Mouse (Mus musculus): Measurements from ENCODE around the gene Ocel1. TPM values are rescaled to one million over a fixed set of nuclear protein-coding genes. Genes with fewer than 3 reads are reported as not detected.

Gene Ocel1
- polyA plus RNA-seq, 1 experiment from 2014 or later: 4.8 TPM

DNA sequence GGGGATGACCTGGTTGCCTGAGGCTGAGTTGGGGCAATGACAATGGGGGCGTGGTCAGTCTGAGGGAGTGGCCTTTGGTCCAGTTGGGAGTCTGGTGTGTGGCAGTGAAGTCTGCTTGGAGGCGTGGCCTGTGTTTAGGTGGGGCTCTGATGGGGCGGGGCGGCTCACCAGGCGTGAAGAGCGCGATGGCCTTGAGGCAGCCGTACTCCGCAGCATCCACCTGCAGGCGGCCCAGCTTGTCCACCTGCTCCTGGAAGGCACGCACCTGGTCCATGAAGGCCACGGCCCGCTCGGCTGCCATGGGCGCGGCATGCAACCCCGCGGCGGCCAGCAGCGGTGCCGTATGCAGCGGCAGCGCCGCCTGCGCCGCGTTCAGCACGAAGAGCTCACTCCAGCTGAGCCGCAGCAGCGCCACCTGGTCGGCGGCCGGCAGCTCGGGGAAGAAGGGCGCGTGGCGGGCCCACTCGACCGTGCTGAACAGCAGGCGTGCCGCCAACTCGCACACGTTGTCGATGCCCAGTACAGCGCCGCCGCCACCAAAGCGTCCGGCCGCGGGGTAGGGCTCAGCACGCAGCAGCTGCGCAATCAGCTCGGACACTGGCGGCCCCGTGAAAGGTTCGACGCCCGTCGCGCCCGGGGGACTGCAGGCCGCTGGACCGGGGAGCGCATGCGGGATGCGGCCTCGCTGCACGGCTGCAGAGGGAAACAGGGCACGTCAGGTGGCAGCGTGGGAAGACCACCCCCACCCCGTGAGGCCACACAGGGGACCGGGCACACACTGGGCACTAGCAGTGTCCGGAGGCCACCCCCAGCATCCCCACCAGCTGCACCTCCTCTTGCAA is 4.7 kb downstream of the Ocel1 start:
- DNase-seq (ENCODE audit: low spot score) (peak; percentile 63), ATAC-seq (ENCODE audit: low FRiP score) (peak; percentile 10; the same call in 1 of the 2 replicates)
- WGBS: 3% methylated on average over 59 of the region's 74 CpGs
- Histone ChIP-seq H3K27ac (peak overlapping the region; percentile 77), H3K4me2 (replicated peaks) (peak overlapping the region; percentile 66), H3K27me3 (ENCODE audit: control insufficient read depth, insufficient read depth, low read length) (no peaks in the 10 kb centered on the region), H3K9ac (peak overlapping the region; percentile 64), H3K4me3 (replicated peaks; ENCODE audit: low read length) (peak overlapping the region; percentile 34), H3K4me1 (replicated peaks; ENCODE audit: control insufficient read depth, insufficient read depth, low read length) (peaks cover 43% of the 10 kb centered on the region), H3K36me3 (replicated peaks; ENCODE audit: control insufficient read depth, insufficient read depth) (peaks cover 15% of the 10 kb centered on the region), H3K9me3 (ENCODE audit: control insufficient read depth, low read length) (no peaks in the 10 kb centered on the region)

DNA sequence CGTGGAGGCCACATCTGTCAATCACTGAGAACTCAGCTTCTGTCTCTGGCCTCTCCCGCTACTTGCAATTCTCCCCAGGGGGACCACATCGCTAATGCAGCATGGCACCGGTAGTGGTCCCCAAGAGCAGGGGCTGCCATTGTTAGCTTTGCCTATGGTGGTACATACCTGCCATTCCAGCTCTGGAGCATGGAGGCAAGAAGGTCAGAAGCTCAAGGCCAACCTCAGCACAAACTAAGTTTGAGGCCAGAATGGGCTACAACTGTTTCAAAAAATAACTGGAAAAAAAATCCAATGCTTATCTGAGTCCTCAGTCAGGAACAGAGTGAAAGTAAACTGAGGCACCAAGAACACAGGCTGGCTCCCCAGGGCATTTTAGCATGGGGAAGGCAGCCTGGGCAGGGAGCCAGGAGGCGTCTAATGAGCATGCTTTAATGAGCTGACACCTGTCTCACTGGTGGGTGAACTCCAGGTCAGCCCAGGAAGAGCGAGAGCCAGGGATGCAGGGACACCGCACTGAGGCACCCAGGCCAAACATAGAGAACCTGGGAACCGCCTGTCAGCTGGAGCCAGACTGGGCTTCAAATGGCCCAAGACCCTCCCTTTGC is 5.4 kb downstream of the Ocel1 start:
- Histone ChIP-seq H3K27ac (peak overlapping the region; percentile 77), H3K4me3 (replicated peaks; ENCODE audit: low read length) (peak overlapping the region; percentile 34), H3K4me1 (replicated peaks; ENCODE audit: control insufficient read depth, insufficient read depth, low read length) (peaks cover 46% of the 10 kb centered on the region), H3K36me3 (replicated peaks; ENCODE audit: control insufficient read depth, insufficient read depth) (peaks cover 15% of the 10 kb centered on the region), H3K9ac (peak overlapping the region; percentile 64), H3K9me3 (ENCODE audit: control insufficient read depth, low read length) (no peaks in the 10 kb centered on the region), H3K4me2 (replicated peaks) (peak overlapping the region; percentile 66), H3K27me3 (ENCODE audit: control insufficient read depth, insufficient read depth, low read length) (no peaks in the 10 kb centered on the region)
- no peak for DNase-seq (ENCODE audit: low spot score)
- ATAC-seq (ENCODE audit: low FRiP score): no peak
- WGBS: 27% methylated on average over 8 of the region's 8 CpGs

DNA sequence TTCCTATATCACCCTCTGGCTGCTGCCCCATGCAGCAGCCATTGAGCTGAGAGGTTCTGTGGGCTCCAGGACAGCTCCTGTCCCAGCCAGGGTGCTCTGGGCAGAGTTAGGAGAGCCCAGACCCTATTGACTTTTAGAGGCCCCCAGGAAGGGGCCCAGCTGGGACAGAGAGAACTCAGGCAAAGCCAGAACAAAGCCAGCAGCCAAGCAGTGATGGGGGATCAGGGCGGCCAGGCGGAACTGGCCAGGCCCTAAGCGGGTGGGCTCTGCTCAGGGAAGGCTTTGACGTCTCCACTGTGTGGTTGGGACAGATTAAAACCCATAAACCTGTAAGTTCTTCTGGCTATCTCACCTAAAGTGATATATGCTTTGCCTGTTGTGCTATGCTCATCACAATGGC is 7.9 kb downstream of the Ocel1 start:
- WGBS: 25% methylated on average over 4 of the region's 4 CpGs
- peak overlapping the region; percentile 83 for H3K9ac ChIP-seq
- peaks cover 10% of the 10 kb centered on the region for H3K36me3 ChIP-seq (replicated peaks; ENCODE audit: control insufficient read depth, insufficient read depth)
- H3K27me3 ChIP-seq (ENCODE audit: control insufficient read depth, insufficient read depth, low read length): no peaks in the 10 kb centered on the region
- peaks cover 46% of the 10 kb centered on the region for H3K4me1 ChIP-seq (replicated peaks; ENCODE audit: control insufficient read depth, insufficient read depth, low read length)
- peak overlapping the region; percentile 100 for H3K4me2 ChIP-seq (replicated peaks)
- no peaks in the 10 kb centered on the region for H3K9me3 ChIP-seq (ENCODE audit: control insufficient read depth, low read length)
- ATAC-seq (ENCODE audit: low FRiP score) (no peak), DNase-seq (ENCODE audit: low spot score) (no peak)
- H3K27ac ChIP-seq: no peak overlapping the region
- peak overlapping the region; percentile 13 for H3K4me3 ChIP-seq (replicated peaks; ENCODE audit: low read length)

DNA sequence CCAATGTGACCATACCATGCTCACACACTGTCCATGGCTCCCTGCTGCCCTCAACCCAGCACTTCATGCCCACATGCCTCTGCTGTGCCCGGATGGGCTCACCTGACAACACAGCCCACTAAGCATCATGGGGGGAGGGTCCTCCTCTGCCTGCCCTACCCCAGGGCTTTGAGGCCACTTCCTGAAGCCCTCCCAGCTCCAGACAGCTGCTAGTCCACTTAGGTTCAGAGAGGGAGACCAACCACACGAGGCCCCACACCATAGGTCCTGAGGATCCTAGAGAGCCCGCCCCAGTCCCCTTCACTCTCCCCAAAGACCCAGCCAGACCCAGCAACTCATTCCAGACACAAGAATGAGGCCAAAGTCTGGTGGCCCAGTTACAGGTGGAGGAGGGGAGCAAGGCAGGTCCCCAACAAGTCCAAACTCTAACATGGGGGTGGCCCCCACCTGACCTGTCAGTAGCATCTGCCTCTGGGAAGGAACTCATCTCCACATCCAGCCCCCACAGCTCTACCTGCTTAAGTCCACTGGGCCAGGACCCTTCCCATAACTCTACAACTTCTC is 8.5 kb downstream of the Ocel1 start:
- peak overlapping the region; percentile 83 for H3K9ac ChIP-seq
- H3K27ac ChIP-seq: no peak overlapping the region
- H3K36me3 ChIP-seq (replicated peaks; ENCODE audit: control insufficient read depth, insufficient read depth): peaks cover 4% of the 10 kb centered on the region
- H3K4me1 ChIP-seq (replicated peaks; ENCODE audit: control insufficient read depth, insufficient read depth, low read length): peaks cover 46% of the 10 kb centered on the region
- no peak for ATAC-seq (ENCODE audit: low FRiP score)
- H3K4me3 ChIP-seq (replicated peaks; ENCODE audit: low read length): peak overlapping the region; percentile 78
- no peak for DNase-seq (ENCODE audit: low spot score)
- H3K27me3 ChIP-seq (ENCODE audit: control insufficient read depth, insufficient read depth, low read length): no peaks in the 10 kb centered on the region
- H3K9me3 ChIP-seq (ENCODE audit: control insufficient read depth, low read length): no peaks in the 10 kb centered on the region
- 37% methylated on average over 3 of the region's 3 CpGs for WGBS
- peak overlapping the region; percentile 100 for H3K4me2 ChIP-seq (replicated peaks)

DNA sequence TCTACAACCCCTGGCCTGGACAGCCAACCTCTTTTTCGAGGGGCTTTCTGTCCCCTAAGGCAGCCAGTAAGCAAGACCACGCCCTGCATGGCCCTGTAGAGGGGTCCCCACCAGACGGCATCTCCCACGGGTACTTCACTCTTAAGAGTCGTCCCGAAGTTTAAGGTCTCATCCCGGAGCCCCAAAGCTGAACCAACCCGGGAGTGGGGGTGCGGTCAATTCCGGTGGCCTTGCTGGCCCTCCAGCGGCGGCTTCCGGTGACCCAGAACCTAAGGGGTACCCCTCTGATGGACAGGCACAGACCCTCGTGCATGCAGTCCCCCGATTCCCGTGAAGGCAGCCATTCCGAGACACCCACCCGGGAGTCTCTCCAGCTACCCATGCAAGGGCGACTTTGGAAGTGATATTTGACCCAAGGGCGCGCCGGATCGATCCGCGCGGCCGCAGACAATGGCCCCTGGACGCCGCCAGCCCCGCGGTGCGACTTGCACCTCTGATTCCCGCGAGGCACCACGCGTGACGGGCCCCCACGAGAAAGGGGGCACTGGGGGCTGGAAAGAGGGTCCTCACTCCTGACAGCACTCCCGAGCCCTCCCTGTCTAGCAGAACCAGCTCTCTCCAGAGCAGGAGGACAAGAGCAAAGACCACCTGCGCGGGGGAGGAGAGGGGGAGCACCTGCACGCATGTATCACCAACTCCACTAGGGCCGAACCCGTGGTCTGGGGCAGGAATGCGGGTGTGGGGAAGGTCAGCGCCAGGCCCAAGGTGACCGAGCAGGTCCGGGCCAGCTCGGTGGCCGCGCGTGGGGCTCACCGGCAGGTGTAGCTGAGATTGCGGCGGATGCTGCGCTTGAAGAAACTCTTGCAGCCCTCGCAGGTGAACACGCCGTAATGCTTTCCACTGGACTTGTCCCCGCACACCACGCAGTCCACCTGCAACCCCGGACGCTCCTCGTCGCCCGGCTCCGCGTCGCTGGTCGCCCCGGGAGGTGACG is 9.4 kb downstream of the Ocel1 start:
- 1% methylated on average over 71 of the region's 72 CpGs for WGBS
- Histone ChIP-seq H3K9ac (peak overlapping the region; percentile 83), H3K4me3 (replicated peaks; ENCODE audit: low read length) (peak overlapping the region; percentile 78), H3K27me3 (ENCODE audit: control insufficient read depth, insufficient read depth, low read length) (no peaks in the 10 kb centered on the region), H3K4me2 (replicated peaks) (peak overlapping the region; percentile 100), H3K4me1 (replicated peaks; ENCODE audit: control insufficient read depth, insufficient read depth, low read length) (peaks cover 44% of the 10 kb centered on the region), H3K9me3 (ENCODE audit: control insufficient read depth, low read length) (no peaks in the 10 kb centered on the region), H3K36me3 (replicated peaks; ENCODE audit: control insufficient read depth, insufficient read depth) (no peaks in the 10 kb centered on the region; the same call in 1 of the 2 replicates), H3K27ac (no peak overlapping the region)
- DNase-seq (ENCODE audit: low spot score) (no peak), ATAC-seq (ENCODE audit: low FRiP score) (no peak)

DNA sequence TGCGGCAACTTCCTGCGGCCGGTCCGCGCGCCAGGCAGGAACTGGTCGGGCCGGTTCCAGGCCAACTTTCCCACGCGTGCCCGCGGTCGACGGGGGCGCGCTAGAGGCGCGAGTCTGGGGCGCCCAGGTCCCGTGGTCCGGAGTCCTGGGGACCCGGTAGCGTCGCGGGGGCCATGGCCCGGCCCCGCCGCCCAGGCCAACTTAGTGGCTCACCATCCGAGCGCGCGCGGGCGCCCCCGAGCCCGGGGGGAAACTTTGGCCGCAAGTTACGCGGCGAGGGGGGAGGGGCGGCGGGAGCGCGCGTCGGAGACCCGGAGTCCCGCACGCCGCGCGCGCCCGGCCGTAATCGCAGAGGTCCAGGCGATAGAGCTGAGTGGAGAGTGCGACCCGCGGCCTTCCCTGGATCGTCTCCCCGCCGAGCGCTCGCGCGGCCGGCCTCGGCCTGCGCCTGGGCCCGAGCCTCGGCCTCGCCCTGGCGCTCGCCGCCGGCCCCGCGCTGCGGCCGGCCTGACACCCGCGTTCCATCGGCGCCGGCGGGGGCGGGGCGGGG is 10.4 kb downstream of the Ocel1 start, which contains the start of gene Nr2f6:
Gene Nr2f6, minus strand, starts transcription at position 540 of the 550 bp plus-strand sequence.
- Histone ChIP-seq H3K4me1 (replicated peaks; ENCODE audit: control insufficient read depth, insufficient read depth, low read length) (peaks cover 34% of the 10 kb centered on the region), H3K9ac (peak within 1 kb of the TSS; percentile 83), H3K27me3 (ENCODE audit: control insufficient read depth, insufficient read depth, low read length) (no peaks in the 10 kb centered on the region), H3K36me3 (replicated peaks; ENCODE audit: control insufficient read depth, insufficient read depth) (no peaks in the 10 kb centered on the region), H3K4me3 (replicated peaks; ENCODE audit: low read length) (peak within 1 kb of the TSS; percentile 78), H3K9me3 (ENCODE audit: control insufficient read depth, low read length) (no peaks in the 10 kb centered on the region), H3K4me2 (replicated peaks) (peak within 1 kb of the TSS; percentile 100), H3K27ac (peak within 1 kb of the TSS; percentile 88)
- DNase-seq (ENCODE audit: low spot score): peak; percentile 64
- under 1% methylated on average over 30 of the region's 89 CpGs for WGBS
- ATAC-seq (ENCODE audit: low FRiP score): peak; percentile 62

DNA sequence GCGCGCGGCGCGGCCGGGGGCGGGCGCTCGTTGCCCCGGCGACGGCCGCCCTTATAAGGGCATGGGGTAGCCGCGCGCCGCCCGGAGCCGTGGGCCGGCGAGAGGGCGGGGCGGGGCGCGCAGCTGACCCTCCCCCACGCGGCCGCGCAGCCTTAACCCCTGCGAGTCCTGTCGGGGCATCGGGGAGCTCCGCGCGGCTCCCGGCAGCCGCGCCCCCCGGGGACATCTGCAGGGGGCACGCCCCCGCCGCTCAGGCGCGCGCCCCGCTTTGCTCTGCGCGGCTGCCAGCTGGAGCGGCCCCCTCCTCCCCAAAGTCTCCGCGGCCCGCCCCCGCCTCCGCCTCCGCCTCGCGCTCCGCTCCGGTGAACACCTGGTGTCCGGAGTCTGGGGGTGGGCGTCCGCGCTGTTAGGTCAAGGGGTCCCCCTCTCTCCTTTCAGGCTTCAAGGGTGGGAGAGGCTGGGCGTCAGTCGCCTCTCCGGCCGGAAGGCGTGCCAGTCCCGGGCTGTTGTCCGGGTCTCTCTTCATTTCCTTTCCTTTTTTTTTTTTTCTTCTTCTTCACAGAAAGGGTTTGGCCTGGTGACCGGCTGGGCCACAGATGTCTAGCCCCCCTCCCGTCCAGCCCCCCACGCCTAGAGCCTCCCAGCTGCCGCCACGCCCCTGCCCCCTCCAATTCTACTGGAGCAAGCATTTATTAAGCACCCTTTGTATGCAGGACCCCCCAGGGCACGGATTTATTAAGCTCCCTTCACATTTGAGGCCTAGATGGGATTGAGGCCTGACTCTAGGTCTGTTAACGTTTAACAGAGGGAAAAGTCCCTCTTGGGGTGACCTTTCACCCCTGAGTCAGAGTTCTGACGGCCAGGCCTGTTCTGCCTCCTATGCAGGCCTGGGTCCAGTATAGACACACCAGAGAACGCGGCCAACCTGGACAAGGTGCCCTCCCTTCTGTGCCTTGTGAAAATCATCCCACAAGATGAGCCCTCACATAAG is 11.2 kb downstream of the Ocel1 start:
- Histone ChIP-seq H3K9me3 (ENCODE audit: control insufficient read depth, low read length) (no peaks in the 10 kb centered on the region), H3K9ac (peak overlapping the region; percentile 83), H3K4me3 (replicated peaks; ENCODE audit: low read length) (peak overlapping the region; percentile 78), H3K4me1 (replicated peaks; ENCODE audit: control insufficient read depth, insufficient read depth, low read length) (peaks cover 30% of the 10 kb centered on the region), H3K27ac (peak overlapping the region; percentile 88), H3K4me2 (replicated peaks) (peak overlapping the region; percentile 100), H3K36me3 (replicated peaks; ENCODE audit: control insufficient read depth, insufficient read depth) (no peaks in the 10 kb centered on the region), H3K27me3 (ENCODE audit: control insufficient read depth, insufficient read depth, low read length) (no peaks in the 10 kb centered on the region)
- peak; percentile 82 for ATAC-seq (ENCODE audit: low FRiP score)
- 2% methylated on average over 52 of the region's 80 CpGs for WGBS
- peak; percentile 79 for DNase-seq (ENCODE audit: low spot score)

DNA sequence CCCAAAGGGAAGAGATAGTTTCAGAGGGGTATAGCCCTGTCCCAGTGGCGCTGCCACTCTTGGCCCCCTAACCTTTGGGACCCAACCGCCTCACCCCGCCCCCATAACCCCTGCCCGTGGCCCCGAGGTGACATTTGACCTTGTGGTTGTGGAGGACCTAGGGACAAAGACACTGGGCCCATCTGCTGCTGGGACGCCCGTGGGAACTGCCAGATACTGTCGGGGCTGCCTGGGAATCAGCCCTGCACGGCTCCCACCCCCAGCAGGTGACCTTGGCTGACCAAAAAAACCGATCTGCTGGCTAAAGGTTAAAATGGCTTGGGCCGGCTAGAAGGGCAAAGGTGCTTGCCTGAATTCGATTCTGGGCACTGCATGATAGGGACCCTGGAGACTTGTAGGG is 12.3 kb downstream of the Ocel1 start:
- Histone ChIP-seq H3K27ac (no peak overlapping the region), H3K4me3 (replicated peaks; ENCODE audit: low read length) (no peak overlapping the region), H3K9me3 (ENCODE audit: control insufficient read depth, low read length) (no peaks in the 10 kb centered on the region), H3K27me3 (ENCODE audit: control insufficient read depth, insufficient read depth, low read length) (no peaks in the 10 kb centered on the region), H3K9ac (peak overlapping the region; percentile 83; the same call in 1 of the 2 replicates), H3K4me1 (replicated peaks; ENCODE audit: control insufficient read depth, insufficient read depth, low read length) (peaks cover 27% of the 10 kb centered on the region), H3K4me2 (replicated peaks) (no peak overlapping the region), H3K36me3 (replicated peaks; ENCODE audit: control insufficient read depth, insufficient read depth) (no peaks in the 10 kb centered on the region)
- 10% methylated on average over 12 of the region's 12 CpGs for WGBS
- ATAC-seq (ENCODE audit: low FRiP score): no peak
- DNase-seq (ENCODE audit: low spot score): no peak

Data from hindbrain, embryonic 14.5 days (tissue).